Mouse (Mus musculus) brain, embryonic 14.5 days (tissue): Measurements from ENCODE around the gene Rassf5.

Experiments
- CTCF ChIP-seq: fragments of 200-500 bp; IDR thresholded peaks from 2 replicates; pipeline ENCODE4 v1.5.1; 2012; ENCODE audit warnings: inconsistent platforms, mild to moderate bottlenecking, moderate library complexity, borderline replicate concordance; ENCODE audit not compliant: insufficient read depth, insufficient read length; ENCODE audit errors: extremely low read depth
- POLR2A ChIP-seq: fragments of 200-500 bp; IDR thresholded peaks from 2 replicates; pipeline ENCODE4 v1.6.1; 2012; ENCODE audit warnings: mild to moderate bottlenecking, inconsistent platforms, borderline replicate concordance; ENCODE audit not compliant: poor library complexity, insufficient read depth, insufficient read length, severe bottlenecking; ENCODE audit errors: extremely low read depth

GRCm38 (mm10) chr1:131268776-131269175 is 23.7 kb upstream of the Rassf5 start:
- TF ChIP-seq CTCF (no peak), POLR2A (no peak)
